Mouse (Mus musculus) embryo, embryonic 9.5 days (tissue): ENCODE results near the gene Tm9sf1.

ENCODE experiments used
- DNase-seq: peaks from one replicate; pipeline ENCODE4 v3.0.0-alpha.2; 2017; ENCODE audit errors: extremely low spot score

The Tm9sf1 gene

DNA sequence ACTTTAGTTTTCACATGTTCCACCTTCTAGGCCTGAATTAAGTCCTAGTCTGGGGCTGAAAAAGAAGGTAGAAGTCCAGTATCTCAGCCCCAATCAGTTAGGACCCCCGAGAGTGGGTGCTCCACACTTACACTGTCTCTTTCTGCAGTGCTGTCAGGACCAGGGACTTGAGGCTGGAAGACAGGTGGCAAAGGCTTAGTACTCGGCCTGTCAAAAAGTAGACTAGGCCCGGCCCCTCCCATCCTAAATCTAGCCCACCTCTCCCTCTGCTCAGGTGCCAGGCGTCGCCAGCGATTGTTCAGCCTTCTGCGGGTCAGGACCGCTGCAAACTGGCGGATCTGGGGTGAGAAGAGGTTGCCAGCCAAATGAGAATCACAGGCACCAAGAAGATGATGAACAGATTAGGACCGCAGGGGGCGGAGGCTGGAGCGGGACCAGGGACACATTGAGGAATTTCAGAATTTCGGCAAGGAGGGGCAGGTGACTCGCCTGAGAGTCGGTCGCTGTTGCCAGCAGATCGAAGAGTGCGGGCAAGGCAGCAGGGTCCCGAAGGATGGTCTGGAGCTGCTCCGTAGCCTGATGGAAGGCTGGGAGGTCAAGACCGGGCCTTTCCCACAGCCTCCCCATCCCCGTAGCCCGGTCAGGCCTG, 8.6 kb downstream of the Tm9sf1 start:
- DNase-seq, result no peak

DNA sequence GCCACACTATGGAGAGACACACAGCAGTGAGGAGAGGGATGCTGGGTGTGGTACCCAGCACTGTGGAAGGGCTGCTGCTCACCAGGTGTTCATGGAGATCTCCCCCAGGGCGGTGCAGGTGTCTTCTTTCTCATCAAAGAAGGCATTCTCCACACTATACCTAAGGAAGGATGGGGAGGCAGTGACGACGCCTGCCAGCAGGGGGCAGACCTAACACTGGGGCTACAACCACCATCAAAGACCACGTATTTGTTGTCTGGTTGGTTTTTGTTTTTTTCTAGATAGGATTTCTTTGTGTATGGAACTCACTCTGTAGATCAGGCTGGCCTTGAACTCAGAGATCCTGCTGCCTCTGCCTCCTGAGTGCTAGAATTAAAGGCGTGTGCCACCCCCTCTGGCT, 14.3 kb downstream of the Tm9sf1 start:
- DNase-seq, result no peak

GRCm38 (mm10) chr14:55628077-55628827, 15.4 kb downstream of the Tm9sf1 start:
- no peak for DNase-seq

DNA sequence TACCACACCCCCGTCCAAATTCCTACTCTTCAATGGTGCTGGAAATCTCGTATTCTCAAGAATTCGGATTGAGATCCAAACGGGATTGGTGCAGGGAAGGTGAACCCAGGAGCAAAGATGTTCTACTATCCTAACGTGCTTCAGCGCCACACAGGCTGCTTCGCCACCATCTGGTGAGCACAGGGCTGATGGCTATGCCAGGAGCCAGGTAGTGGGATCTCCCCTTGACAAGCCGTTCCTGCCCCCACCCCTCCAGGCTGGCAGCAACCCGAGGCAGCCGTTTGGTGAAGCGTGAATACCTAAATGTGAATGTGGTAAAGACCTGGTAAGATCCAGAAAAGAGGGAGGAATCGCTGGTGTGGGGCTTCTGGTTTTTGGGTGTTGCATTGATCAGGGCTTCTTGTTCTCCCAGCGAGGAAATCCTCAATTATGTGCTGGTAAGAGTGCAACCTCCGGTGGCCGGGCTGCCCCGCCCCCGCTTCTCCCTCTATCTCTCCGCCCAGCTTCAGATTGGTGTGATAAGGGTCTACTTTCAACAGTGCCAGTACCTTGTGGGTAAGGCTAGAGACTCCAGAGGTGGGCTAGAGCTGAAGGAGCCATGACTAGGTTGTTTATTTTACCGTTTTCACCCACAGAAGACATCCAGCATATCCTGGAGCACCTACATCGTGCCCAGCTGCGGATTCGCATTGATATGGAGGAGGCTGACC, 25.0 kb downstream of the Tm9sf1 start:
- DNase-seq, result no peak

- DNase-seq, result peak; percentile 56
Observed at GRCm38 (mm10) chr14:55617822-55618221, 25.8 kb downstream of the Tm9sf1 start, which contains the start of gene Rec8. Gene Rec8 (plus strand): TSS chr14:55618037.

DNA sequence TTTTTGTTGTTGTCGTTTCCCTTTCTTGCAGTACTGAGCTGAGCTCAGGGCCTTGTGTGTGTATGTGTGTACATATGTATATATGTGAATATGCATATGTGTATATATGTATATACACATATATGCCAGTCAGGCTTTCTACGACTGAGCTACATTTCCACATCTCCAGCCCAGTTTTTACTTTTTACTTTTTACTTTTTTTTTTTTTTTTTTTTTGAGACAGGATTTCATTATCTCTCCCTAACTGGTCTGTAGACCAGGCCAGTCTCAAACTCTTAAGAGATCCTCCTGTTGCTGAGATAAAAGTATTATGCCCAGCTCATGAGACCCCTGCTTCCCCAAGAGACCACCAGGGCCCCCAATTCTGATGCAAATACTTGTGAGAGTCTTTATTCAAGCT, 26.8 kb downstream of the Tm9sf1 start:
- DNase-seq, result no peak

- no peak for DNase-seq
Observed at GRCm38 (mm10) chr14:55615876-55616275, 27.7 kb downstream of the Tm9sf1 start.

GRCm38 (mm10) chr14:55614565-55615178, 28.9 kb downstream of the Tm9sf1 start:
- DNase-seq, result no peak

DNA sequence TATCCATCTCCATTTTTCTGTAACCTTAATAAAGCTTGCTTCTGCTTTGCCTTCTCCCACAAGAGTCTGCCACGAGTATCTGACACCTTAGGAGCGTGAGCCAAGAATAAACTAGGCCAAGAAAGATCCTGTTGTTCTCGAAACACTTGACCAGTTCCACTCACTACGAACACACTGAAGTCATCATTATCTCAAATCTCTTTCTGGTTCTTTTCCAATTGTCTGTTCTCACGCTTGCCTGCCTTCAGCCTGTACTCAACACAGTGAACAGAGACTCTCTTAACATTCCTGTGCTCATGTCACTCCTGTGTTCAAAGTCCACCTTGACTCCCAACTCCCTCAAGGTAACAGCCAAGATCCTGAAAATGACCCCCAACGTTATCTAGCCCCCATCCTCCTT, 30.3 kb downstream of the Tm9sf1 start:
- no peak for DNase-seq

- DNase-seq, result no peak
Observed at GRCm38 (mm10) chr14:55608339-55608738, 35.3 kb downstream of the Tm9sf1 start.

DNA sequence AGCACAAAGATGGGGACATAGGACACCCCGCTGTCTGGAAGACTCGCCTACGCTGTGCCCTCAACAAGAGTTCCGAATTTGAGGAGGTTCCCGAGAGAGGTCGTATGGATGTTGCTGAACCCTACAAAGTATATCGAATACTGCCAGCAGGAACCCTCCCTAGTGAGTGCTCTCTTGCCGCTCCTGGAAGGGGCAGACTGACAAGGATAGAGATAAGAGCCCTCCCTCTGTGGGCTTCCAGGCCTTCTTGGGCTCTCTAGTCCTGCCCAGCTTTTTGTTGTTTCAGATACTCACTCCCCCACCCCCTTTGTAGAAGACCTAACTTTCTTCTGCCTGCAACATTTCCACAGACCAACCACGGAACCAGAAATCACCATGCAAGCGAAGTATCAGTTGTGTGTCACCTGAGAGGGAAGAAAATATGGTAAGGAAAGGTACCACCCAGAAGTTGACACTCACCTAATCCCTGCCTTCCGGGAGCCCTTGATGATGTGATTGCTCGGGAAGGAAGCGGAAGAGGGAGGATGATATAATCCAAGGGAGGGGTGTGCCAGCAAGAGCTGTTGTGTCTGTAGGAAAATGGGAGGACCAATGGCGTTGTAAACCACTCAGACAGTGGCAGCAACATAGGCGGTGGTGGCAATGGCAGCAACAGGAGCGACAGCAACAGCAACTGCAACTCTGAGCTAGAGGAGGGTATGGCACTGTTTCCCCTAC, 37.7 kb downstream of the Tm9sf1 start:
- no peak for DNase-seq

GRCm38 (mm10) chr14:55604823-55605222, 38.8 kb downstream of the Tm9sf1 start:
- DNase-seq, result no peak

- DNase-seq, result peak; percentile 84
Observed at GRCm38 (mm10) chr14:55603633-55604576, 39.7 kb downstream of the Tm9sf1 start.

DNA sequence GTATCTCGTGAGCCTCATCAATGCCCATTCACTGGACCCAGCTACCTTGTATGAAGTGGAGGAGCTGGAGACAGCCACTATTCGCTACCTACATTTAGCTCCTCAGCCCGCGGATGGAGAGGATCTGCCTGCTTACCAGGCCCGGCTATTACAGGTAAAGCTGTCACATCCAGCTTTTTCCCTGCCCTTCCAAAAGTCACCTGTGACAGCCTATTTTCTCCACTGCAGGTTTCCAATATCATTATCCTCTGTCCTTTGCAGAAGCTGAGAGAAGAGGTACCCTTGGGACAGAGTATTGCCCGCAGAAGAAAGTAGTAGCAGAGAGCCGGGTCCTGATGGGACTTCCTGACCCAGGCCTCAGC, 40.4 kb downstream of the Tm9sf1 start, which contains the start of gene Irf9:
Irf9 (plus strand) TSS at position 301 of the 362 bp plus-strand sequence.
- no peak for DNase-seq

GRCm38 (mm10) chr14:55598521-55599390, 44.9 kb downstream of the Tm9sf1 start:
- no peak for DNase-seq

- DNase-seq, result no peak
Observed at GRCm38 (mm10) chr14:55596036-55596690, 47.4 kb downstream of the Tm9sf1 start.

DNA sequence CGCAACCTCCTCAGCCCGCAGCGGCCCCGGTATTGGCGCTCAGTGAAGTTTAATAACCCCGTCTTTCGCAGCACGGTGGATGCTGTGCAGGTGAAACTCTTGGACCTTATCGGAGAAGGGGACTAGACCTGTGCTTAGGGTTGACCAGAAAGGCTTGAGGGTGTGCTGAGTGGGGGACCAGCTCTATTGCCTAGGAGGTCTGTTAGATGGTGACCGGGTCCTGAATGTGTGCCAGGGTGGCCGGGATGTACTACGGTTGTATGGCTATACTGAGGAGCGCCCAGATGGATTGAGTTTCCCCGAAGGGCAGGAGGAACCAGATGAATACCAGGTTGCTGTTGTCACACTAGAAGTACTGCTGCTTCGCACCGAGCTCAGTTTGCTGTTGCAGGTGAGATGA, 51.4 kb downstream of the Tm9sf1 start:
- DNase-seq, result no peak

DNA sequence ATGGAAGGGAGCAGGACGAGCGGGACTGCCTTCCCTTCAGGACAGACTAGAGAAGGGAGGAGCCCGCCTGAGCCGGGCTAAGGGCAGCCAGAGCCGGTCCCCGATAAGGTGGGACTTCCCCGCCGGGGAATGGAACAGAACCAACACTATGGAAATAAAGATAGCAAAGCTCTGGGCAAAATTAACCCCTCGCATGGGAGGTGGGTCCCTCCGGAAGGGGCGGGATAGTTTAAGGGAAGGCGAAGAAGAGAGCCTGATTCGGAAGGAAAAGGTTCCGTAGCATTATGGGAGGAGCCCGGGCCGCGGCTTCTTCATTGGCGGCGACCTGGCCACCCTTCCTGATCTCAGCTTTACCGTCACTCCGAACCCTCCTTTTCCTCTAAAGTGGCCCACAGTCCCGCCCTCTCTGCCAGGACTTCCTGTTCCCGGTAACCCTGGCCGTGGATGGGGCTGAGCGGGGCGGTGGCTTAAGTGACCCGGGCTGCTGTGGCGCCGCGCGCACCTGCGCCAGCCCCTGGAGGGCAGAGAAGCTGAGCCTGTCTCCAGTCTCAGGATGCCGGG, 52.2 kb downstream of the Tm9sf1 start, which contains the start of gene Rnf31:
Rnf31 (plus strand) TSS at position 378 of the 561 bp plus-strand sequence.
- peak; percentile 89 for DNase-seq
